Mouse (Mus musculus) hindbrain, embryonic 13.5 days (tissue): Measurements from ENCODE around the gene Stk11ip. TPM values are rescaled to one million over a fixed set of nuclear protein-coding genes. Genes with fewer than 3 reads are reported as not detected.

Experiments used
- polyA plus RNA-seq: library from polyadenylated mRNA; unstranded; fragments of >200 nt; fragmentation: Nextera tagmentation; extraction: Ambion mirVana; gene quantifications from 2 replicates; pipeline ENCODE4 v1.2.1, GENCODE M21; 2015

Stk11ip gene
- polyA plus RNA-seq, 1 experiment from 2014 or later: 18.6 TPM

Other genes starting within 250 kb of the Stk11ip start
- gene Resp18, start 243.1 kb upstream of the Stk11ip start, polyA plus RNA-seq: 131 and 140 TPM in 2 replicates
- gene Dnpep, start 203.5 kb upstream of the Stk11ip start, polyA plus RNA-seq: 161 and 170 TPM in 2 replicates
- 1.8 and 2.9 TPM in 2 replicates for gene Des, start 161.2 kb upstream of the Stk11ip start, polyA plus RNA-seq
- 15.9 and 16.0 TPM in 2 replicates for gene Speg, start 146.2 kb upstream of the Stk11ip start, polyA plus RNA-seq
- gene Gmppa, start 85.6 kb upstream of the Stk11ip start, polyA plus RNA-seq: 84.0 and 84.4 TPM in 2 replicates
- gene Asic4, start 71.1 kb upstream of the Stk11ip start, polyA plus RNA-seq: 25.9 and 29.3 TPM in 2 replicates
- gene Chpf, start 42.2 kb upstream of the Stk11ip start, polyA plus RNA-seq: 32.4 and 33.8 TPM in 2 replicates
- gene Tmem198, start 42.0 kb upstream of the Stk11ip start, polyA plus RNA-seq: 43.7 and 45.0 TPM in 2 replicates
- 21.0 and 22.8 TPM in 2 replicates for gene Obsl1, start 15.1 kb upstream of the Stk11ip start, polyA plus RNA-seq
- gene Inha, start 14.5 kb upstream of the Stk11ip start, polyA plus RNA-seq: 11.5 and 11.7 TPM in 2 replicates
- gene Slc4a3, start 24.7 kb downstream of the Stk11ip start, polyA plus RNA-seq: 50.4 and 50.9 TPM in 2 replicates